Mouse (Mus musculus) liver, embryonic 14.5 days (tissue): ENCODE measurements at regions not wholly inside any gene's neighbourhood (a gene's known extent, or its start where the extent isn't known, plus 50 kb on each side); places are given as distances from the start of the nearest gene placed in this dataset.

Experiments
- CTCF ChIP-seq: IDR thresholded peaks from 2 replicates; pipeline ENCODE4 v1.5.1; 2016; ENCODE audit warnings: antibody characterized with exemption, low read depth, control low read depth
- EP300 ChIP-seq: IDR thresholded peaks from 2 replicates; pipeline ENCODE4 v1.6.1; 2016; ENCODE audit warnings: antibody characterized with exemption, low read depth

- TF ChIP-seq CTCF (no peak), EP300 (no peak)
Observed at GRCm38 (mm10) chr5:4577179-4577578, 180.7 kb downstream of the Fzd1 start.
